Mouse (Mus musculus): ENCODE data around the gene Sh3glb2.

- TF ChIP-seq POLR2A (IDR thresholded peaks at IDR 0.05; ENCODE audit: low read depth, low read length) (no peak), CTCF (IDR thresholded peaks at IDR 0.05; ENCODE audit: borderline replicate concordance, insufficient read depth, low read length) (no peak)
These were observed 43.0 kb downstream of the Sh3glb2 start for GRCm38 (mm10) chr2:30316136-30316535.

All from embryonic fibroblast, embryonic 13.5 days (primary cell).